Mouse (Mus musculus) T-helper 17 cell (primary cell): ENCODE results near the gene Zfp365.

Experiments
- in situ Hi-C, 2 experiments: fragments of 300-600 bp; cut with MboI, MseI; formaldehyde crosslinking; loops; 1 replicate in 1 of 2; 2 replicates in 1 of 2; pipeline ENCODE4 v1.15.1; 2025; ENCODE audit warnings: high pct_unique_total_duplicates in 2 of 2

Gene Zfp365

GRCm38 (mm10) chr10:67906063-67906462, 6.4 kb downstream of the Zfp365 start:
- in situ Hi-C loops: no loop called here

DNA sequence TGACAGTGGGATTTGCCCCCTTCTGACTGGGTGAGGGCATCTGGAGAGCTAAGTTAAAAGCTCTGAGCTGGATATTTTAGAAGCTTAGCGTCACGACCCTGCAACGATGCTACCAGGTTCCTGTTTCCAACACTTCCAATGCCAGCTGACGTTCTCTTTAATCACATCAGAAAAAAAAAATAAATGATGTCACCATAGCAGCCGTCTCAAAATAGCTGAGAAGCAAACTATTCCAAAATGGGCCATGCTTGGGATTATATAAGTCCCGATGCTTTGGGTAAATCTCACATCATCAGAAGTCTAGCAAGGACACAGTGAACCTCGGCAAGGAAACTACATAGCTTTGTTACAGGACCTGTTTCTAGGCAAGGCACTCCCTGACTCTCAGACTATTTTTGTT, 9.1 kb downstream of the Zfp365 start:
- in situ Hi-C loops: no loop called here

DNA sequence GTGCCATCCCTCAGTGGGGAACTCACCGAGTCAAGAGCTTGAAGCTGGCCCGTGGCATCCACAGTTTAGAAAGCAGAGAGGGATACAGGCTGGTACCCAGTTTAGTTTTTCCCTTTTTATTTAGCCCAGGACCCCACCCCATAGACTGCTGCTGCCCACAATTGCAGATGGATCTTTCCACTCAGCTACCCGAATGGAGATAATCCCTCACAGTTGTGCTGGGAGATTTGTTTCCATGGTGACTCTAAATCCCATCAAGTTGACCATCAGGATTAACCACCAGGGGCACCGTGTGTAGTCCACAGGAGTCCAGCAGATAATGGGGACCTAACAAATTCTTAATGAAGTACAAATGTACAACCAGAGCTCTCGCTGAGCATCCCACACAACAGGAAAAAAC, 11.3 kb downstream of the Zfp365 start:
- in situ Hi-C loops: no loop called here

DNA sequence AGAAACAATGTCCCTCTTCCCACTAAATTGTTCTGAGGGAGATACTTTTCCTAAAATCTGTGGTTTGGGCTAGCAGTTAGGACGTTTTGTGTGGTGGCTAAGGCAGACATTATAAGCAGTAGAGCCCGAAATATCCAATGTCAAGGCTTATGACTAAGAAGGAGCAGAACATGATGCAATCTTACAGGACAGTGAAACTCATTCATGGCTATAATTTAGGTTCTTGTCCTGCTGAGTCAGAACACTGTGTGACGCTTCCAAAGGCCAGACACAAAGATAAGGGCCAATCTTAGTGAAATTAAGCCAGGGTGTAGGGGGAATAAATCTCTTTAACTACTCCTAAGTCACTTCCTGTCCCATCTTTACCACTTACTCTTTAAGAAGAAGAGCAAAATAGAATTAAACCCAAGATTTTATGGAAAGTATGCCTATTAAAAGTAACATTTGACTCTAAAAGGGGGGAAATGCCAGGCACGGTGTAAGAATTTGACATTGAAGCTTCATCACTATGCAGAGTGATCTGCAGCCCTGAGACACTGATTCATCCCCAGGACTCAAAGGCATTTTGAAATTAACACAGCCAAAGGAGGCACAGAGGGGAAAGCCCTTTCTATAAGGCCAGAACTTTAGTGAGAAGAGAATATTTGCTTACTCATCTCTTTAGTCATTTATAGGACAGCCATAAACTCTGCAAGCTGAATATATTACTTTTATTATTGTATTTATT, 13.3 kb downstream of the Zfp365 start:
- in situ Hi-C loops: loop anchor here in 1 of 2 experiments (10.0 kb wide), 1 partner anchor 1316 kb away; the partner anchor contains the start of gene A930033H14Rik

GRCm38 (mm10) chr10:67898355-67898935, 14.0 kb downstream of the Zfp365 start:
- in situ Hi-C loops: loop anchor here in 1 of 2 experiments (10.0 kb wide), 1 partner anchor 1316 kb away; the partner anchor contains the start of gene A930033H14Rik

DNA sequence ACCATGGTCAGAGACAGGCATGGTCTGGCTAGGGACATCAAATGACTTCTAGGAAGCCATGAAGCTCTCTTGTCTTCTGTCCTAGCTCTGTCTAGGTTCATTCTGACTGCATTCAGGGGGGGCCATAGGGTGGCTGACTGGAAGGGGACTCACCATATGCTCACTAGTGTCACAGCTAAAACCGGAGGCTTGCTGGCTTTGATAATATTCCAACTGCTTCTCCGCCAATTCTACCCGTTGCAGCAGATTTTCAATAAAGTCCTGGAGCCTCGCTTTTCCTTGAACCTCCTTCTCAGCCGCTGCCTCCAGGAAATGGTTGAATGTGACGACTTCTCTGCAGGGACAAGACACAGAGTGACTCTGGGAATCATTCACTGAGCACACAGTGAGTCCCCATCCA, 15.2 kb downstream of the Zfp365 start:
- in situ Hi-C loops: loop anchor here in 1 of 2 experiments (10.0 kb wide), 1 partner anchor 1318 kb away; the partner anchor contains the start of gene A930033H14Rik

DNA sequence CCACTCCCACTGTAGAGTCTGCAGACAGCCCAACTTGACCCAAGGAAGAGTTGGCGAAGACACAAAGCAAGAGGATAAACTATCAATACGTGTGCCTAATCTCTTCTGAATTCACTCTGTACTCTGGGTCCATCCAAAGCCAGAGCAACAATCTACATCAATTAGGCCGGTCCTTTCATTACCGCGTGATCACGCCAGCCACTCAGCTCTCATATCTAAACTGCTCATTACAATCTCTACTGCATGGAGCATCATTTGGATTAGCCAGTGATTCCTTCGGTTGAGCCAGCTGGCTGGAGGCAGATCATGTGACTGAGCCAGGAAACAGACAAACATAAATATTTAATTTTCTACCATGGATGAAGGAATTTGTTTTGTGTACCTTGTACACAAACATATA, 17.8 kb downstream of the Zfp365 start:
- in situ Hi-C loops: loop anchor here in 1 of 2 experiments (10.0 kb wide), 1 partner anchor 1320 kb away; the partner anchor contains the start of gene A930033H14Rik

DNA sequence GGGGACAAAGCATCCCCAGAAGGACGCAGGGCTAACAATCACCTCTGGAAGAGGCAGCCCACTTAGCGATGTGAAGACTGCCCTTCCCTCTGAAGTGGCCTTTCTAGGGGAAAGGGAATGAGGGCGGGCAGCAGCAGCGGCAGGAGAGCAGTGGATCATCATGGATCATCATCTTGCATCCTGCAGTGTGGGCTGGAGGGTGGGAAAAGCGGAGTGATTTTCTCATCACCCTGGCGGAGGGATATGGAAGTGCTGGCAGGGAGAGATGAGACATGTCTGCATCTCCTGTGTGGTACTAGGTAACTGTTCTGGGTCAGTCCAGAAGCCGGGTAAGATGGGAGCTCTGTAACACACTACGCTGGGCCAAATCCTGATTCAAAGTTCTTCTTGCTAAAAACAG, 18.4 kb downstream of the Zfp365 start:
- in situ Hi-C loops: loop anchor here in 1 of 2 experiments (10.0 kb wide), 1 partner anchor 1321 kb away; the partner anchor contains the start of gene A930033H14Rik

- in situ Hi-C loops: loop anchor here in 1 of 2 experiments (10.0 kb wide), 1 partner anchor 1322 kb away; the partner anchor contains the start of gene A930033H14Rik
These were observed 19.2 kb downstream of the Zfp365 start for GRCm38 (mm10) chr10:67893226-67893625.

DNA sequence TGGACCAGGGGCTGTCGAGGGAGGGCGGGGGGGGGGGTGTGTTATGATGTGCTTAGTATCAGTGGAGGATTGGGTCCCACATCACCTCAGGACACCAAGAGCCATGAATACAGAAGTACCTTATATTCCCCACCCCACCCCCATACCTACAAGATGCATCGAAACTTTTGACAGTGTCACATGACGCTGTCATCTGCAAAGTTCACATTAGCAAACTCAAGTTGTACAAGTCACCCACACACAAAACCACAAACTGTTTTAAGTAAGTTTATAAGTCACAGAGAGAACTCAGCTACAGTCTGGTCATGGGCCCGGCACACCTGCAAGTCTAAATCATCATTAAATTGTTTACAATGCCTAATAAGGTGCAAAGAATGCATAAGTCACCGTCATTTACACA, 21.3 kb downstream of the Zfp365 start:
- in situ Hi-C loops: loop anchor here in 1 of 2 experiments (10.0 kb wide), 1 partner anchor 1324 kb away; the partner anchor contains the start of gene A930033H14Rik

GRCm38 (mm10) chr10:67887971-67888370, 24.5 kb downstream of the Zfp365 start:
- in situ Hi-C loops: no loop called here

- in situ Hi-C loops: loop anchor here in 1 of 2 experiments (5.0 kb wide), 1 partner anchor 37 kb away; no protein-coding TSS in a partner anchor
These were observed 31.8 kb downstream of the Zfp365 start for GRCm38 (mm10) chr10:67880692-67881091.

DNA sequence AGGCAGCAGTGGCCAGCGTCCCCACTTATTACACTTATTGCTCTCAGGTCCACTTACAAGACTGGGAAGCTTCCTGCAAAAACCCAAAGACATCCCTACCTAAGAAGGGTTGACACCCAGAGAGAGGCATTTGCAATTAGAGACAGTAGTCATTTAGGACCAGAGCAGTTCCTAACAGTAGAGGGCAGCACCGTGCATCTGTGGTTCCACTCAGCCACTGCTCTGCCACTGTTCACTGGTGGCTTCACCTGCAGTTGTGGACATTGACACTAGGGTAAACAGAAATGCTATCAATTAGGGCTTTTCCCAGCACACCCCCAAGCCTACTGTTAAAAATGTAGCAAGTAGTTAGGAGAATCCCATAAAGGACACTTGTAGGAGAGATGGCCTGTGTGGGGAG, 40.7 kb downstream of the Zfp365 start:
- in situ Hi-C loops: loop anchor here in 1 of 2 experiments (5.0 kb wide), 1 partner anchor 115 kb away; no protein-coding TSS in a partner anchor

- in situ Hi-C loops: loop anchor here in 1 of 2 experiments (10.0 kb wide), 1 partner anchor 127 kb away; no protein-coding TSS in a partner anchor
These were observed 44.2 kb downstream of the Zfp365 start for GRCm38 (mm10) chr10:67868234-67868633.

- in situ Hi-C loops: loop anchor here in 1 of 2 experiments (10.0 kb wide), 1 partner anchor 129 kb away; no protein-coding TSS in a partner anchor
These were observed 46.6 kb downstream of the Zfp365 start for GRCm38 (mm10) chr10:67865841-67866240.

GRCm38 (mm10) chr10:67865063-67865462, 47.4 kb downstream of the Zfp365 start:
- in situ Hi-C loops: loop anchor here in 1 of 2 experiments (10.0 kb wide), 1 partner anchor 130 kb away; no protein-coding TSS in a partner anchor

DNA sequence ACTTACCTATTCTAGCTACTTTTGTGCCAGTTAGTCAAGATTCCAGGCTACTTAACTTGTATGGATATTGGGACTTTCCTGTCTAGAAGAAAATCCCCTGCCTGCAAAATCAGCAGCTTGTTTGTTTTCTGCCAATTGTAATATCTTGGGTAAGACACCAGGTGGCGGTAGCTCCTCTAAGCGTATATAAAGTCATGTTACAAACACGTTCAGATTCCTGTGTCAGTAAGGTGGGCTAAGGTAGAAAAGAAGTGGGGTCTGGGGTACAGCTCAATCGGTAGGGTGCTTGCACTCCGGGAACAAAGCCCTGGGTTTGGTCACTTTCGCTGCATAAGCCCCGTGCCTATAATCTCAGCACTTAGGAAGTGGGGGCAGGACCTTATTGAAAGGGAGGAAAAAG, 50.1 kb downstream of the Zfp365 start:
- in situ Hi-C loops: loop anchor here in 1 of 2 experiments (5.0 to 10.0 kb wide), 2 partner anchors 65 to 132 kb away; no protein-coding TSS in a partner anchor

DNA sequence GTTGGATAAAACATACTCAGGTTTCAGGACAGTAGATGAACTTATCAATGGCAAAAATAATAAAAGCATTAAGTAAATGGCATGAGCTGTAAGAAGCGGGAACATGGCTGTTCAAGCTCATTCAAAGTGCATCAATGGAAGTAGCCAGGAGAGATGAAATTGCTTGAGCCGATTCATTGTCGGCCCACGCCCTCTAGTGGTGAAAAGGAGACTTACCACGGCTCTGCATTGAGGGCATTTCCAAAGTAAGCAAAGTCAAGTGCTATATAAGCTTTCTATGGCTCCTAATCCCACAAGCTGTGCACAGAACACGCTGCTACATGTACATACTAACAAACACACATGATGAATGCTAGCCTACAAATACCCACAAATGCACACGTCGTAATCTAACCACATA, 53.6 kb downstream of the Zfp365 start:
- in situ Hi-C loops: loop anchor here (5.0 kb wide), 2 partner anchors 82 to 542 kb away; no protein-coding TSS in a partner anchor

GRCm38 (mm10) chr10:67857561-67857906, 54.9 kb downstream of the Zfp365 start:
- in situ Hi-C loops: loop anchor here (5.0 kb wide), 2 partner anchors 80 to 540 kb away; no protein-coding TSS in a partner anchor

GRCm38 (mm10) chr10:67856791-67857560, 55.5 kb downstream of the Zfp365 start:
- in situ Hi-C loops: loop anchor here (5.0 kb wide), 2 partner anchors 80 to 540 kb away; no protein-coding TSS in a partner anchor

- in situ Hi-C loops: loop anchor here (5.0 kb wide), 2 partner anchors 78 to 538 kb away; no protein-coding TSS in a partner anchor
These were observed 56.7 kb downstream of the Zfp365 start for GRCm38 (mm10) chr10:67855760-67856159.
